16 mouse cellular contexts compared by ENCODE assay signal in the genomic region with DNA sequence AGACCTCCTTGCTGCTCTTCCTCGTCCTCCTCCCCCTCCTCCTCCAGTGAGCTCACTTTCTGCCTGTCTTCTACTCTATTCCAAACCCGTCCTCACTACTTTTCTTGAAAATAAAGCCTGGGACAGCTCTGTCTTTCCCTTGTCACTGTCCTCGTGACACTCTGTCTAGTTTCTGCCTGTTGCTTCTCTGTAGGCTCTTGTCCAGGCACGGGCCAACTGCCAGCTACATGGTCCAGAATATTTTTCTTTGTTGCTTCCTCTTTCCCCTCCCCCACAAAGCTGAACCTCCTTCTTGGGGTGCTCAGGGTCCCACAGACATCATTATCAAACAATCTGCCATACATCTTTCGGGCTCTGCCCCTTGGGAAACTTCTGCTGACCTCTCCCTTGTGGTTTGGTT.
A peak's percentile ranks its signal among the peaks of the same experiment; 100 is the strongest.
DNase-seq lines count a peak whose midpoint lies in the region; ATAC-seq and TF ChIP-seq lines count a peak whose summit lies in the region.
"Had no signal": no experiment of that assay in that cellular context is flagged by ENCODE, and none has a peak within 500 bp of the region (broad histone marks: within the 10 kb centered on the region; RNA-seq: fewer than 3 reads in every experiment).

No protein-coding gene starts in this region.

- intact Hi-C loops in heart, postnatal 25 days (cut with DNase I): no loop called here

- H3K79me2 ChIP-seq in liver, adult 2 months (ENCODE audit: control insufficient read depth, insufficient read depth, low read length): peaks cover 33% of the 10 kb centered on the region

- no peak for TF ChIP-seq EP300 in liver, postnatal 0 days (IDR thresholded peaks at IDR 0.05; ENCODE audit: low read depth)
- TF ChIP-seq EP300 in lung, postnatal 0 days (IDR thresholded peaks at IDR 0.05): no peak

- TF ChIP-seq CTCF in liver, adult 2 months (IDR thresholded peaks at IDR 0.05; ENCODE audit: low read depth, low read length): no peak
- TF ChIP-seq CTCF in liver, postnatal 0 days (IDR thresholded peaks at IDR 0.05; ENCODE audit: low read depth): no peak
- no peak for TF ChIP-seq CTCF in cortical plate, adult 2 months (IDR thresholded peaks at IDR 0.05; ENCODE audit: extremely low read depth, insufficient read depth, low read length)
- no peak for TF ChIP-seq CTCF in lung, postnatal 0 days (IDR thresholded peaks at IDR 0.05)

- TF ChIP-seq POLR2A in liver, adult 2 months (IDR thresholded peaks at IDR 0.05; ENCODE audit: extremely low read depth, insufficient read depth, low read length): no peak
- TF ChIP-seq POLR2A in cortical plate, adult 2 months (IDR thresholded peaks at IDR 0.05; ENCODE audit: extremely low read depth, insufficient read depth, low read length): no peak

- H3K4me3 ChIP-seq in liver, adult 2 months (ENCODE audit: insufficient read depth, low read depth, low read length): no peak overlapping the region
- no peak overlapping the region for H3K4me3 ChIP-seq in liver, postnatal 0 days (ENCODE audit: low read depth, low read length)
- no peak overlapping the region for H3K4me3 ChIP-seq in cortical plate, adult 2 months (ENCODE audit: insufficient read depth, low read length)
- H3K4me3 ChIP-seq in lung, postnatal 0 days (ENCODE audit: low read depth, low read length): no peak overlapping the region
- no peak overlapping the region for H3K4me3 ChIP-seq in hindbrain, embryonic 12.5 days
- H3K4me3 ChIP-seq: forebrain, embryonic 12.5 days; limb, embryonic 10.5 days; stomach, embryonic 15.5 days had no signal

- DNase-seq in heart, adult 18-20 months: peak; percentile 69 to 73
- no peak for DNase-seq in heart, postnatal 25 days (ENCODE audit: low spot score)
- DNase-seq in liver, adult 2 months (ENCODE audit: extremely low read depth, low read depth, low spot score): no peak
- DNase-seq in liver, postnatal 0 days: no peak
- no peak for DNase-seq in lung, postnatal 0 days (ENCODE audit: low spot score)
- no peak for DNase-seq in neural tube, embryonic 10.5 days (ENCODE audit: extremely low spot score, low spot score)
- DNase-seq: adrenal gland, adult 2 months; cerebellum, adult 2 months; gastrocnemius, postnatal 10 days; right cerebral cortex, postnatal 4 days had no signal

- H3K27me3 ChIP-seq in liver, adult 2 months (ENCODE audit: control insufficient read depth, insufficient read depth, low read length): no peaks in the 10 kb centered on the region
- no peaks in the 10 kb centered on the region for H3K27me3 ChIP-seq in liver, postnatal 0 days (ENCODE audit: insufficient read depth, low read length)
- no peaks in the 10 kb centered on the region for H3K27me3 ChIP-seq in lung, postnatal 0 days (replicated peaks; ENCODE audit: insufficient read depth, low read length)
- H3K27me3 ChIP-seq in hindbrain, embryonic 12.5 days: no peaks in the 10 kb centered on the region
- H3K27me3 ChIP-seq: forebrain, embryonic 12.5 days; stomach, embryonic 15.5 days had no signal

- no peak overlapping the region for H3K4me2 ChIP-seq in liver, postnatal 0 days (ENCODE audit: low read depth, low read length)
- H3K4me2 ChIP-seq in lung, postnatal 0 days (replicated peaks; ENCODE audit: low read depth, low read length): no peak overlapping the region
- no peak overlapping the region for H3K4me2 ChIP-seq in hindbrain, embryonic 12.5 days (replicated peaks)
- H3K4me2 ChIP-seq: forebrain, embryonic 12.5 days; stomach, embryonic 15.5 days had no signal

- H3K27ac ChIP-seq in liver, adult 2 months (replicated peaks; ENCODE audit: insufficient read depth, low read depth, low read length): 0 out of 2 replicates have a peak overlapping the region, but pooled peaks have one; percentile 3
- no peak overlapping the region for H3K27ac ChIP-seq in liver, postnatal 0 days (ENCODE audit: low read depth)
- H3K27ac ChIP-seq in cortical plate, adult 2 months (ENCODE audit: insufficient read depth, low read length): peak overlapping the region; percentile 8; the same call in 1 of the 2 replicates
- H3K27ac ChIP-seq in lung, postnatal 0 days (ENCODE audit: low read length): no peak overlapping the region
- H3K27ac ChIP-seq in hindbrain, embryonic 12.5 days: no peak overlapping the region
- H3K27ac ChIP-seq: forebrain, embryonic 12.5 days; limb, embryonic 10.5 days; stomach, embryonic 15.5 days had no signal

- H3K9me3 ChIP-seq in liver, postnatal 0 days (ENCODE audit: low read length): no peaks in the 10 kb centered on the region
- H3K9me3 ChIP-seq in lung, postnatal 0 days (ENCODE audit: low read length): no peaks in the 10 kb centered on the region
- no peaks in the 10 kb centered on the region for H3K9me3 ChIP-seq in hindbrain, embryonic 12.5 days (replicated peaks)
- H3K9me3 ChIP-seq: forebrain, embryonic 12.5 days; limb, embryonic 10.5 days; stomach, embryonic 15.5 days had no signal

- no peak for ATAC-seq in liver, postnatal 0 days
- peak; percentile 23; the same call in 1 of the 2 replicates for ATAC-seq in lung, postnatal 0 days
- ATAC-seq in hindbrain, embryonic 12.5 days (ENCODE audit: low FRiP score): no peak
- ATAC-seq: hindbrain, embryonic 16.5 days had no signal

- no peak overlapping the region for H3K9ac ChIP-seq in liver, adult 2 months (ENCODE audit: low read depth, low read length)
- no peak overlapping the region for H3K9ac ChIP-seq in liver, postnatal 0 days (replicated peaks)
- H3K9ac ChIP-seq in lung, postnatal 0 days (replicated peaks; ENCODE audit: low read depth): no peak overlapping the region
- H3K9ac ChIP-seq in hindbrain, embryonic 12.5 days: no peak overlapping the region
- H3K9ac ChIP-seq: forebrain, embryonic 12.5 days; stomach, embryonic 15.5 days had no signal

- WGBS in liver, adult 2 months: 45% methylated on average over 5 of the region's 5 CpGs
- 31% methylated on average over 5 of the region's 5 CpGs for WGBS in liver, postnatal 0 days (ENCODE audit: insufficient replicate concordance)
- WGBS in lung, postnatal 0 days: 41% methylated on average over 5 of the region's 5 CpGs
- 87% methylated on average over 5 of the region's 5 CpGs for WGBS in hindbrain, embryonic 12.5 days

- peaks cover 42% of the 10 kb centered on the region for H3K36me3 ChIP-seq in liver, adult 2 months (ENCODE audit: control insufficient read depth, insufficient read depth, low read length)
- H3K36me3 ChIP-seq in liver, postnatal 0 days (replicated peaks; ENCODE audit: insufficient read depth, low read length): peaks cover 9% of the 10 kb centered on the region; the same call in 1 of the 2 replicates
- no peaks in the 10 kb centered on the region for H3K36me3 ChIP-seq in lung, postnatal 0 days (ENCODE audit: insufficient read depth, low read length)
- no peaks in the 10 kb centered on the region for H3K36me3 ChIP-seq in hindbrain, embryonic 12.5 days
- H3K36me3 ChIP-seq: forebrain, embryonic 12.5 days; limb, embryonic 10.5 days; stomach, embryonic 15.5 days had no signal

- 0 out of 2 replicates have a peak, but pooled peaks cover 2% of the 10 kb centered on the region for H3K4me1 ChIP-seq in liver, adult 2 months (ENCODE audit: control insufficient read depth, insufficient read depth, low read length)
- peaks cover 11% of the 10 kb centered on the region for H3K4me1 ChIP-seq in liver, postnatal 0 days (ENCODE audit: insufficient read depth)
- H3K4me1 ChIP-seq in cortical plate, adult 2 months (ENCODE audit: control insufficient read depth, insufficient read depth, low read length): no peaks in the 10 kb centered on the region
- peaks cover 12% of the 10 kb centered on the region for H3K4me1 ChIP-seq in lung, postnatal 0 days (ENCODE audit: insufficient read depth, low read depth, low read length)
- no peaks in the 10 kb centered on the region for H3K4me1 ChIP-seq in hindbrain, embryonic 12.5 days
- H3K4me1 ChIP-seq: forebrain, embryonic 12.5 days; stomach, embryonic 15.5 days had no signal

Comparison
In these comparisons a context has a peak if more than half of its experiments do, and no peak if none do; other contexts are left out.
1. DNase-seq: peak in heart, adult 18-20 months (2 of 2); none in heart, postnatal 25 days (single experiment), liver, adult 2 months (single experiment), liver, postnatal 0 days (single experiment), lung, postnatal 0 days (single experiment) and neural tube, embryonic 10.5 days (single experiment).
2. H3K27ac ChIP-seq: peak in liver, adult 2 months (single experiment) and cortical plate, adult 2 months (single experiment); none in liver, postnatal 0 days (single experiment), lung, postnatal 0 days (single experiment) and hindbrain, embryonic 12.5 days (single experiment).